Mouse (Mus musculus) right cerebral cortex, adult 18-20 months (tissue): ENCODE results near the gene Csde1.
A peak's percentile ranks its signal among the peaks of the same experiment; 100 is the strongest.

ENCODE experiments used
- DNase-seq: peaks from one replicate; pipeline ENCODE4 v3.0.0; 2022; ENCODE audit warnings: mixed read lengths

The Csde1 gene

DNA sequence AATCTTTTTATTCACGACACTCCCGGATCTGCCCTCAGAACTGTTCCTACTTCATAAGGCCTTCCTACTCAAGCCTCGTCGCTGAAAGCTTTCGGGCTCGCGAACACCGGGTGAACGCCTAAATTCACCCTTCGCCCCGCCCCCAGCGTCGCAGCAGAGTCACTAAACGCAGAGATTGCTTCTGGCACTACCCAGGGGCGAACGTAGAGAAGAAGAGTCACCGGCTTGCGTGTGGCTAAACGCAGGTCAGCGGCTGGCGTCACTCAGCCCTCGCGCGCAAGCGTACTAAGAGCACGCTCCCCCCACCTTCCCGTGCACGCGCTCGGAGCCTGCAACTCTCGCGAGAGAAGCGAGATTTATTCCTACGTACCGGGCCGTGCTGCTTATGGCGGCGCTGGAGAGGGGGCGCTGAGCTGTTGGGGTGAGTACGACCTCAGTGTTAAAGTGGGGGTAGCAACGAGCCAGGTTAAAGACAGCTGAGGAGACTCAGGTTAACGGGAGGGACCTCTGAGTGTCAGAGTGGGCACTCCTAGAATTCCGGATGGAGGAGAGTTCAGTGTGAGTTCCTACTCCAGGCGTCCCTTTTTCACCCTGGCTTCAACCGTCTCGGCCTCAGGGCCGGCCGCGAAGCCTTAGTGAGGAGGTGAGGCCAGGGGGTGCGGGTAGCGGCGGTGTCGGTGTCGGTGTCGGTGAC is at the start of gene Csde1:
Csde1 (plus strand) TSS at position 178 of the 694 bp plus-strand sequence.
- peak; percentile 98 for DNase-seq

DNA sequence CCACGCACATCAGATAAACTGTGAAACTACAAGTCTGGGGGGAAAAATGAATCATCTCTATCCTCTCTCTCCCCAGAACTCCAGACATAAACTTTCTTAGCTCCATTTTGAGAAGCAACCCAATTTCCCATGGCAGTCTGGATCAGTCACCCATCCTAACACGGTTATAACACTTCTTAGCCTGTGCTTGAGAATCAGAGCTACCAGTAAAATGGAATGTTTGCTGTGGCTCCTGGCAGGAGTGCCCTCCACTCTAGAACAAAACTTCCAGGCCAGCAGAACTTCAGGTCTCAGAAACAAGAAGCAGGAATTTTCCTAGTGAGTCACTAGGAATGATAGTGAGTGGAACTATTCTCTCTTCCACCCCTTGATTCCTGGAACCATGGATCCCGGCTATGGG is 49.7 kb upstream of the Csde1 start:
- no peak for DNase-seq

DNA sequence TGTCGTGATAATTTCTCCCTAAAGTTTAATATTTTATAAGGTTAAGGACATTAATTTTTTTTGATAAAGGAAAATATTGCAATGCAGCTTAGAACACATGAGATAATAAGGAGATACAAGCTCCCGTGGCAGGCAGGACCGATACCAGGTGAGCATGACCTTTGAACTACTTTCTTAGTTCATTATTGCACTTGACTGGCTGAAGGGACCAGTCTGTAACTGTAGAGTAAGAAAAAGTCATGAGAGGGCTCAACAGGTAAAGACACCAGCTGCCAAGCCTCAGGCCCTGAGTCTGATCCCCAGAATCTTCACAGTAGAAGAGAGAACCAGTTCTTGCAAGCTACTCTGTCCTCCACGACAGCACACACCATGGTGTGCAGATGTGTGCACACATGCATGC is 43.3 kb upstream of the Csde1 start:
- DNase-seq = no peak

DNA sequence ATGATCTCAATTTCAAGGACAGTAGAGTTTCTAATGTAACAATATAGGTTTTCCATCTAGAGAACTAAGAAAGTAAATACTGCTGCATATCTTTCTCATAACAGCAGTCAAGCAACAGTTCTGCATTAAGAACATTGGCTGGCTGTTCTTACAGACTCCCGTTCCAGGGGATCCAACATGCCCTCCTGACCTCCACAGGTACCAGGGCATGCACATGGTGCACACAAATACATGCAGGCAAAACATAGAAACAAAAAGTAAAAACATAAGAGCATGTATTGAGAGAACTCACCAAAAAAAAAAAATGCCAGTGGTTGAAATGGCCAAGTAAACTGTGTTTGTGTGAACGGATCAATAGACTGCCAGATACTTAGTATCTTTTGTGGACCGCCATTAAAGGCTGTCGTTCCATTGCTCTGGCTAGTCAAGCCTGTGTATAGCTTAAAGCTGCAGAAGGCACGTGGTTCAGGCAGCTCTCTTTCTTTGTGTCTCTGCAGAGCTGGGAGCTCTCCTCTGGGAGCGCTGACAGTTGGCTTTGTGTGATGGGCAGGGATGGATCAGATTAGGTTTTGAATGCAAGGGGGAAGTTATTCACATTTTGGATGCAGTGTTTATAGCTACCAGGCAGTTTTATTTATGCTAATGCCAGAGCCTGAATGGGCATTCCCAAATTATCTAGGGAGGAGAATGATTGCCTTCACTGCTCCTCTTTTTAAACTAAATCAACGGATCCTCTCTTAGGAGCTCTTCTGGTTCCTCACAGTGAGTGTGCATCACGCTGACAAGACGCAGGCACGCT is 40.5 kb upstream of the Csde1 start:
- peak; percentile 13 for DNase-seq

DNA sequence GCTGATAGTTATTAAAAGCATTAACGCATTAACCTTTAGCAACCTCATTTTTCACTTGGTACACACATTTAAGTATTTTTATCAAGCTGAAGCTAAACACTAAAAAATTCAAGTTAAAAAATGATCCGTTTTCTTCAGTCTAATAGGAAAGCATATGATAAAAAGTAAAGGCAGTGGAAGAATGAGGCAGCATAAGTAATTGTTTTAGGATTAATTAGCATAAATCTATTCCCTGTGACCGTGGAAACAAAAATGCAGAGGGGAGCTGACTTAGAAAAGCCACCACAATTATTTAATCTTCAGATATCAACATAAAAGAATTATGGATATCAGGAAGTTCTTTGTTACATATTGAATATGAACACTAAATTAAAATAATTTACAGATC is 39.9 kb upstream of the Csde1 start:
- DNase-seq = no peak

DNA sequence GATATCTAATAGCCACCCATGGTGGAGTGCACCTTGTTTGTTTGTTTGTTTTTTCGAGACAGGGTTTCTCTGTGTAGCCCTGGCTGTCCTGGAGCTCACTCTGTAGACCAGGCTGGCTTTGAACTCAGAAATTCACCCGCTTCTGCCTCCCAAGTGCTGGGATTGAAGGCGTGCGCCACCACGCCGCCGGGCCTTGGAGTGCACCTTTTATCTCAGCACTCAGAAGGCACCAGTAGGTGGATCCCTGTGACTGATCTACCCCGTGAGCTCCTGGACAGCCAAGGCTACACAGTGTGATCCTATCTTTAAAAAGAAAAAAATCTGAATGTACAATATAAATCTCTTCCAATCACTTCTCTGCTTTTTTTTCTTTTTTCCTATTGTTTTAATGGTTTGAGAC is 29.2 kb upstream of the Csde1 start:
- no peak for DNase-seq

DNA sequence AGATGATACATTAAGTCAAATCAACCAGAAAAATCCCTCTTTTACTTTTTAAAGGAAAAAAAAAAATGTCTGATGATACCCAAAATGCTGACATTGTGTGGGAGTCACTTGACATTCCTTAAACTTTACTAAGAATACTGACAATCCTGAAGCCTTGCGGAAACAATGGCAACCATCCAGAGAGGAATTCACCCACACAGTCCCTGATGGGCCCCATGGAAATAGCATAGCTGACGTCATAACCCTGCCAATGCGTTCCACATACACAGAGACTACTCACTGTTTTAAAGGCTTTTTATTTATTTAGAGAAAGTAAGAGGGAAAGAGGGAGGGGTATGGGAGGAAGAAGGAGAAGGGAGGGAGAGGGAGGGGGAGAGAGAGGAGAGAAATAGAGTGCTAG is 27.3 kb upstream of the Csde1 start:
- DNase-seq = peak; percentile 38

DNA sequence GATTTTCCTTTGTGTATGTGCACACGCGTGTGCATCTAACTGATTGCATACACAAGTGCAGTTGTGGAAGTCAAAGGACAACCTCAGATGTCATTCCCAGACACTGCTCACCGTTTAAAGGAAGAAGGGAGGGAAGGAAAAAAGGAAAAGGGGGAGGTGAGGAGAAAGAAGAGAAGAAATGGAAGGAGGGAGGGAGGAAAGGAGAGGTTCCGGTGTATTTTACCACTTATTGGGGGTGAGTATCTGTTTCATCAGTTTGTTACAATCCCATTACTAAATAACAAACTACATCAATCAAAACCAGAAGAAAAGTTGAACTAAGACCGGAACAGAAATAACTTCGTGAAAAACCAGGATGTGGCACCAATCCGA is 25.0 kb upstream of the Csde1 start:
- no peak for DNase-seq

DNA sequence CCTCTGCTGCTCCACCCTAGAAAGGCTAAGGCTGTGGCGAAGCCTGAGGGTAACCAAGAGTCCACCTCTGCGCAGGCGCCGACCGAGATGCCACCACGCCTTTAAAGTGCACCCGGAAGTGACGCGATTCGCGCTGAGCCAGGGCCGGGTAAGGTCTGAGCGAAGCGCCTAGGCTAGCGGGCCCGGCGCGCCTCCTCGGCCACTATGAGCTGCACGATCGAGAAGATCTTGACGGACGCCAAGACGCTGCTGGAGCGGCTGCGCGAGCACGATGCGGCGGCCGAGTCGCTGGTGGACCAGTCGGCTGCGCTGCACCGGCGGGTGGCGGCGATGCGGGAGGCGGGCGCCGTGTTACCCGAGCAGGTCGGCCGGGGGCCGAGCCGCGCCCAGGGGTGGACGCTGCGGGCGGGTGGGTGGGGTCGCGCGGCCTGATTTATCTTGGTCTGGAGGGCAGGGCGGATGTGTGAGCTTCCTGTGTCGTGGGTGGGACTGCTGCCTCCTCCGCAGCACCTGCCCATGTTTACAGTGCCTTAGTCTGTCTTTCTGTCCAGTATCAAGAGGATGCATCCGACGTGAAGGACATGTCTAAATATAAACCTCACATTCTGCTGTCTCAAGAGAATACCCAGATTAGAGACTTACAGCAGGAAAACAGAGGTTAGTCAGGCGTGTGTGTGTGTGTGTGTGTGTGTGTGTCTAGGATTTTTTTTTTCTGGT is 24.5 kb upstream of the Csde1 start, which contains the start of gene Sike1:
Sike1 (plus strand) TSS at position 104 of the 717 bp plus-strand sequence.
- peak; percentile 96 for DNase-seq

DNA sequence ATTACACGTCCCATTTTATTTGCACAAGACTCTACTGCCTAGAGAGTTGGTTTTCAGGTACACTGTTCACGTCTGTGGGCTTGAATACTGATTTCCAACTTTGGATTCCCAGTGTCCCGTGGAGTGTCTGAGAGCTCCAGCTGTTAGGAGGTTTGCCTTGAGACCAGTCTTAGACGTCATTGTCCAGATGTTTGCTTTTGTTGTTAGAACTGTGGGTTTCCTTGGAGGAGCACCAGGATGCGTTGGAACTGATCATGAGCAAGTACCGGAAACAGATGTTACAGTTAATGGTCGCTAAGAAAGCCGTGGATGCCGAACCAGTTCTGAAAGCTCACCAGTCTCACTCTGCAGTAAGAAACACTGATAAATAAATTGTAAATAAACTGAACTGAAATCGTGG is 23.2 kb upstream of the Csde1 start:
- DNase-seq = no peak

DNA sequence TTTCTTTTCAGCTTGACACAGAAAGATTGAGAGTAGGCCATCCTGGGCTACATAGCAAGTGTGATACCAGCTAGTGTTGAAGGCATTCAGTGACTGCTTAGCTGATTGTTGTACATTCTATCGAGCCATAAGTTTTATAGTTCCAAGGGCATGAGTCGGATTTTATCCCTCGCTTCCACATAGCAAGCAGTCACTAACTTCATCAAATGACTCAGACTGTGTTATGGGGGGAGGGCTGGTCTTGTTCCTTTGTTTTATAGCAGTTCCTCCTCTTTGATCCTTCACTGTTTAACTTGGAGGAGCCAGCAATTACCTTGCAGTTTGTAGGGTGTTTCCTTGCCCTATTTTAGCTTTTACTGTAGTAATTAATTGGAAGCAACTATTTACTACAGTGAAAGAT is 22.6 kb upstream of the Csde1 start:
- DNase-seq = no peak

DNA sequence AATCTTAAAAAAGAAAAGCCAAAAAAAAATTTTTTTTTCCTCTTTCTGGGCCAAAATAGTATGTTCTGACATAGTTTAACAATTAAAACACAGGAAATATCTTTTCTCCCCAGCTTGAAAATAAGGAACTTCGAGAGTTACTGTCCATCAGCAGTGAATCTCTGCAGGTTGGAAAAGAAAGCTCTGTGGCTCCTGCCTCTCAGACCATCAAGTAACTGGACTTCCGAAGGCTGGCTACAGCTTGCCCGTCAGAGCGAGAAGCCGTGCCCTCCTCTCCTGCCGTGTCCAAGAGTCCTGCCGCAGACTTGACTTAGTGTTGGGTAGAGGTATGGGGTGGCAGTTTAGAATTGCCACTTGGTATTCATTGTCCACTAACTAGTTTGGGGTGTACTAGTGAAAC is 18.6 kb upstream of the Csde1 start:
- DNase-seq = no peak

DNA sequence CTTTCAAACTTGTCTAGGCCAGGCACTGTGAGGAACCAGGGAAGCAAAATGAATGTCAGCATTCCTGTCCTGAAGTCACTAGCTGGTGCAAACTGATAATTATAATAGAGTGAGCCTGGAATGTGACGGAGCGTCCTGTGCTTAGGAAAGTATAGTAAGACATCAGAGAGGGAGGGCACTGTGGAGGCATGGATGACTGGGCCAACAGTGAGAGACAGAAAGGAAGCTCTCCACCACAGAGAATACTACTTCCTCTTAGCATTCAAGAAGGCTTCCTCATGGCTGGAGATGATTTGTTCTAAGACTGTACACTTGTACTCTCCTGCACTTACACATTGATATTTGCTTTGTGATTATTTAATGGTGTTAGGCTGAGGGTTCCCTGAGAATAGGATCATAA is 2.9 kb upstream of the Csde1 start:
- no peak for DNase-seq

DNA sequence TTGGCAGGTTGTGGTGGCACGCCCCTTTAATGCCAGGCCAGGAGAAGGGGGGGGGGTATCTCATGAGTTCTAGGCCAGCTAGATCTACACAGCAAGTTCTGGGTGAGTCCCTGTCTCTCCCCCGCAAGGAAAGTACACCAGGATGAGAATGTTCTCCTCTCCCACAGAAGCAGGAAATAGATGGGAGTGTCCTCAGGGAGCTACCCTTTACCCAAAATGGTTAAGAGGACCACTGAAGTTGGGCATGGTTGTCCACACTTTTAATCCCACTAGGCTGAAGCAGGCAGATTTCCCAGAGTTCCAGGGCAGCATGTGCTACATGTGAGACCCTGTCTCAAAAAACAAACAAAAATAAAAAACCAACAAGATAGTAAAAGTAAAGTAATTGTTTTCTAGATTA is 764 bp upstream of the Csde1 start:
- DNase-seq = no peak

DNA sequence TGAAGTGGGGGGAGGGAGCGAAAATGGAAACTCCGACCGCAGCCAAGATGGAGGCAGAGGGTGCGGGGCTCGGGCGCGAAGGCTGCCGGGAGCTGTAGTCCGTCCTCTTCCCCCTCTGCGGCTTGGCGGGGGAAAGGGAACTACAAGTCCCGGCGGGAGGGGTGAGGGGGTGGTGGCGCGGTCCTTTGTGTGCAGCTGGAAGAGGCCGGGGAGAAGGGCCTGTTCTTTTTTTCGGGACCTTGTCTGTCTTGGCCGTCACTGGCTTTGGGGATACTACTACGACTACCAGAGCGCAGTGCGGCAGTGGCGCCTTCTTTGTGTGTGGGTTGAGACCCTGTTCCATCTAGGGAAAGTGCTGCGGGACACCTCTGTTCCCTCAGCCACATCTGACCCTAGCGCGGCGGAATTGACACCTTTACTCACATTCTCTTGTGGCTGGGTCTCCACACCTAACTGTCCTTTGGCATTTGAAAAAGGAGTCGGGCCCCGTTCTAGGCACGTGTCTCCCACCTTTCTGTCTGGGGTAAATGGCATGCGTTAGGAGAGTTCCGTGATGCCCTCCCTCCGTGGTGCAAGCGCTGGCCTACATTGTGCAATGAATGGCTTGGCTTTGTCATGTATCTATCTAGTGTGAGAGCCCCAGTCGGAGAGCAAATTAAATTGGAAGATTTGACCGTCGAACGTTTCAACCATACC is 865 bp downstream of the Csde1 start:
- DNase-seq = peak; percentile 93

DNA sequence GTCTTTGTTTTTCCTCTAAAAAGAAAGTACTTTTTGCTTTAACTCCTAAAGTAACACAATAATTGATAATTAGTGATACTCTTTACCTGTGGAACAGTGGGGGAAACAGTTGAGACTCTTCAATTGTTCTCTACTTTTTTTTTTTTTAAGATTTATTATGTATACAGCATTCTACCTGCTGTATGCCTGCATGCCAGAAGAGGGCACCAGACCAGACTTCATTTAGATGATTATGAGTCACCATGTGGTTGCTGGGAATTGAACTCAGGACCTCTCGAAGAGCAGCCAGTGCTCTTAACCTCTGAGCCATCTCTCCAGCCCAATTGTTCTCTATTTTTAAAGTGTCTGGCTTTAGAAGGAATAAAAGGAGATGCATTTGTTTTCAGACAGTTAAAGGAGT is 5.9 kb downstream of the Csde1 start:
- DNase-seq = no peak

DNA sequence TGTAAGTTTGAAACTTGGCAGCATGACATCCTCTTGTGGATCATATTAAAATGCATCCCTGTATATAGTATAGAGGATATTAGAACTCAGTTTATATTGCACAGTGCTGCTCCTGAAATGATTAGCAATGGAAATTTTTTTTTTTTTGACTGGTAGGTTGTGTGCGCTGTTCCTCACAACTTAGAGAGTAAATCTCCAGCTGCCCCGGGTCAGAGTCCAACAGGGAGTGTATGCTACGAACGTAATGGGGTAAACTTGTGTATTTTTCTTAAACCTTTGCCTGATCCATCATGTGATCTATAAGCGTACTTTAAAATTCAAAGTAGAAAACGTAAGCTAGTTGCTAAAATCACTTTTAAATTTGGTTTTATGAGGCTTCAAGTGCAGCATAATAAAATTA is 20.1 kb downstream of the Csde1 start:
- DNase-seq = no peak

DNA sequence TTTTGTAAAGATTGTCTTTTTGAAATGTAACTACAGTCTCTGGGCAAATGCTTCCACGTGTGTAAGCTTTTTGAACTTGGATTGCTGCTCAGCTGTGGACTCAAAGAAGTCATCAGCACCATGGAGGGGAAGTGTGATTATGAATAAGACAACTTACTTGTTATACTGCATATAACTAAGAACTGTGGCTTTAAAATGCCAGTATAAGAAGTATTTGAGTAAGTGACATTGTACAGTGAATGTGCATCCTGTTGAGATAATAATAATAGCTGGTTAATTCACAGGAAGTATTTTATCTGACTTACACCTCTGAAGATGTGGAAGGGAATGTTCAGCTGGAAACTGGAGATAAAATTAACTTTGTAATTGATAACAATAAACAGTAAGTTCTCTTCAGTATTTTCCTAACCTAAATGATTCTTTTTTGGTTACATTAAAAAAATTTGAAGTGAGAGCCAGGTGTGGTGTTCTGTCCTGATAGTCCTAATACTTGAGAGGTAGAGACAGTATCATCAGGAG is 20.7 kb downstream of the Csde1 start:
- DNase-seq = no peak

DNA sequence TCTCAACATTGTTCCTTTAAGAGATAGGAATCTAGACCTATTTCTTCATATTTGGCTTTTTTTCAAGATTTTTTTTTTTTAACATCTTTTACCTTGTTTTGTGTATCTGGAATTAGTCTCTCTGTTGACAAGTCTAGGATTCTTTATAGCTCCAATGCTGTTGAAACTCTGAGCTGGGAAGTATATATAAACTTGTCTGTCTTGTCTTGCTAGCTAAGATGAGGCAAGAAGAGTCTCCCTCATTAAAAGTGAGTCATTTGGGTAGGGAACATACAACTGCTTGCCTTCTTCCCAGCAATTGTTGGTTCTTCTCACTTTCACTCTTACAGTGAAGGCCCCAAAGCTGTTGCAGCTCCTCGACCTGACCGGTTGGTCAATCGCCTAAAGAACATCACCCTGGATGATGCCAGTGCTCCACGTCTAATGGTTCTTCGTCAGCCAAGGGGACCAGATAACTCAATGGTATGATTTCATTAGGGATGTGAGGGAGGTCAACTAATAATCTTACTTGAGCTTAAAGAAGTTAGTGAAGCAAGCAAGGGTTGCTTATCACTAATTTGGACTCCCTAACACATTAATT is 35.9 kb downstream of the Csde1 start:
- DNase-seq = no peak

DNA sequence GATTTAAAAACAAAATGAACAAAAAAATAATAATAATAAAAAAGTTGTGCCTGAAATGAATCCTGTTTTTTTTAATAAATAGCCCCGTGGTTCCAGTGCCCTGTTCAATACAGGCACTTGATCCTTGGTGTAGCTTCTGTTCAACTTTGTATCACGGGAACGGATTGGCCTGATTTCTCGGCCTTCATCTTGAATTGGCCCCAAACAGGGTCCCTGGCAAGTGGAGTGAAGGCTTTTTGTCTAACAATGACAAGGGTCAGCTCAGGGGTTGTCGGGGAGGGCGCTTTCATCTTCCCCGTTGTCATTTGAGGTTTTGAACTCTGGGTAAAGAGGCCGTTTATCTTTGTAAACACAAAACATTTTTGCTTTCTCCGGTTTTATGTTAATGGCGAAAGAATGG is 37.5 kb downstream of the Csde1 start:
- no peak for DNase-seq

DNA sequence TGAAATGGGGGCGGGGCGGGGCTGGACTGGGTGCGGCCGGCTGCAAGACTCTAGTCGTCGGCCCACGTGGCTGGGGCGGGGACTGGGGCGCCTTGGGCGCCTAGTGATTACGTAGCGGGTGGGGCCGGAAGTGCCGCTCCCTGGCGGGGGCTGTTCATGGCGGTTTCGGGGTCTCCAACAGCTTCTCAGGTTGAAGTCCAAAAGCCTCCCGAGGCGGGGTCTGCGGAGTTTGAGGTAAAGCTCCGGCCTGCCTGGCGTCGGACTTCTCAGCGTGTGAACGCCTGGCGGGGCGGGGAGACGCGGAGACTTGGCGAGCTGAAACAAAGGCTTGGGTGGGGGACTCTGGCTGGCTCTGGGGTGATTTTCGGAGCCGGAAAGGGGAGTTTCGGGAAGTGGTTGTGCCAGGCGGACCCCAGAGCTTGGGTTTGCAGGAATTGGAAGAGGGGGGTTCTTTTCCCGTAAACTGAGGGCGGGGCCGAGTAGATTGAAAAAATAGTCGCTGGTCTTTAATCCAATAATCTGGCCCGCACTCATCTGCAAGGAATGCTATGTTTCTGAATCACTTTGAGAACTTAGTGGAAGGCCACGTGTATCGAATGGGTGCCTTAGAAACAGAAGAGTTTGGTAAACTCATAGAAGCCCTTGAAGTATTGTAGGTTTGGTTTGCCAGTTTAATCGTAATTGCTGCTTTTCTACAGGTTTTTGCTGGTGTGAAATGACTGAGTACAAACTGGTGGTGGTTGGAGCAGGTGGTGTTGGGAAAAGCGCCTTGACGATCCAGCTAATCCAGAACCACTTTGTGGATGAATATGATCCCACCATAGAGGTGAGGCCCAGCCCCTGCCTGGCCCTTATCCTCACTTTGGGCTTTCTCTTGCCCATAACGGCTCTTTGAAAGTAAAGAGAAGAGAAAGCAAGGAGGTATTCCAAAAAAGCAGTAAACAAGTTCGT is 38.3 kb downstream of the Csde1 start, which contains the start of gene Nras:
Nras (plus strand) TSS at position 79 of the 951 bp plus-strand sequence.
- DNase-seq = peak; percentile 94
